Mouse (Mus musculus) small intestine, adult 2 months (tissue): Measurements from ENCODE around the gene Dusp16.

Source experiments
- CTCF ChIP-seq: fragments of 200-500 bp; IDR thresholded peaks from 2 replicates; pipeline ENCODE4 v1.5.1; 2012; ENCODE audit warnings: low read depth, mild to moderate bottlenecking, control low read depth, inconsistent platforms, low read length, moderate library complexity, mixed read lengths; ENCODE audit not compliant: insufficient replicate concordance, insufficient read length; ENCODE audit errors: extremely low read depth
- POLR2A ChIP-seq: fragments of 200-500 bp; IDR thresholded peaks from 2 replicates; pipeline ENCODE4 v1.6.1; 2012; ENCODE audit warnings: low read depth, mild to moderate bottlenecking, control low read depth, inconsistent platforms, low read length, moderate library complexity

GRCm38 (mm10) chr6:134829786-134830700, 37.6 kb upstream of the Dusp16 start, which contains the start of gene Crebl2:
- peak; percentile 53 for TF ChIP-seq POLR2A
- peak; percentile 10; the same call in 1 of the 2 replicates for TF ChIP-seq CTCF
